Mouse (Mus musculus) ES-E14 (cell line): ENCODE measurements at regions not wholly inside any gene's neighbourhood (a gene's known extent, or its start where the extent isn't known, plus 50 kb on each side); places are given as distances from the start of the nearest gene placed in this dataset.

ENCODE experiments used
- CHD2 ChIP-seq: IDR thresholded peaks from 2 replicates; pipeline ENCODE4 v1.6.1; 2014; ENCODE audit warnings: mild to moderate bottlenecking, low read depth, low read length, inconsistent platforms
- HCFC1 ChIP-seq: IDR thresholded peaks from 2 replicates; pipeline ENCODE4 v1.6.1; 2012; ENCODE audit warnings: low read length, inconsistent platforms, borderline replicate concordance; ENCODE audit not compliant: insufficient read depth
- MAFK ChIP-seq: IDR thresholded peaks from 2 replicates; pipeline ENCODE4 v1.6.1; 2014; ENCODE audit warnings: mild to moderate bottlenecking, low read depth, low read length, inconsistent platforms; ENCODE audit not compliant: insufficient read depth
- ZC3H11A ChIP-seq: IDR thresholded peaks from 2 replicates; pipeline ENCODE4 v1.6.1; 2012; ENCODE audit warnings: low read depth, mild to moderate bottlenecking, inconsistent platforms, low read length, borderline replicate concordance
- ZNF384 ChIP-seq: IDR thresholded peaks from 2 replicates; pipeline ENCODE4 v1.6.1; 2012; ENCODE audit warnings: low read depth, low read length, inconsistent platforms

DNA sequence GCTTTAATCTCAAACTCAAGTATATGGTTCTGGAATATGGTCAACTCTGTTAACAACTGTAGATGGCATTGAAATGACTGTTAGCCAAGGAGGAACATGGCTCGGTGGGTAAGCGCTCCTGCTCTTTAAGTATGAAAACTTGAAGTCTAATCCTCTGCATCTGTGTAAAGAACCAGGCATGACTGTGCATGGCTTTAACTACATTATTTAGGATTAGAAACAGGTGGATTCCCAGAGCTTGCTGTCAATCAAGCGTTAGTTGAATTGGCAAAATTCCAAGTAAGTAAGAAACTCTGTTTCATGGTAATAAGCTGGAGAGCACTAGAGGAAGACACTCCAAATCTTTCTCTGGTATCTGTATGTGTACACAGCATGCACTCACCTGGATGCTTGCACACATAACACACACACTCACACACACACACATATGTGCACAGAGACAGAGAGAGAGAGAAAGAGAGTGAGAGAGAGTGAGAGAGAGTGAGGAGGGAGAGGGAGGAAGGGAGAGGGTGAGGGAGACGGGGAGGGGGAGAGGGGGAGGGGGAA, 993.9 kb upstream of the Pom121l12 start:
- TF ChIP-seq ZC3H11A, result no peak
- TF ChIP-seq HCFC1, result no peak
- TF ChIP-seq ZNF384, result no peak
- no peak for TF ChIP-seq MAFK
- no peak for TF ChIP-seq CHD2
